Mouse (Mus musculus) adrenal gland, adult (tissue): Measurements from ENCODE around the gene Kcnk4.

Experiments
- DNase-seq, 2 experiments: peaks; one replicate each; pipeline ENCODE4 v3.0.0; 2022 to 2023; ENCODE audit warnings: low spot score in 1 of 2; ENCODE audit not compliant: inconsistent age in 2 of 2

The Kcnk4 gene

DNA sequence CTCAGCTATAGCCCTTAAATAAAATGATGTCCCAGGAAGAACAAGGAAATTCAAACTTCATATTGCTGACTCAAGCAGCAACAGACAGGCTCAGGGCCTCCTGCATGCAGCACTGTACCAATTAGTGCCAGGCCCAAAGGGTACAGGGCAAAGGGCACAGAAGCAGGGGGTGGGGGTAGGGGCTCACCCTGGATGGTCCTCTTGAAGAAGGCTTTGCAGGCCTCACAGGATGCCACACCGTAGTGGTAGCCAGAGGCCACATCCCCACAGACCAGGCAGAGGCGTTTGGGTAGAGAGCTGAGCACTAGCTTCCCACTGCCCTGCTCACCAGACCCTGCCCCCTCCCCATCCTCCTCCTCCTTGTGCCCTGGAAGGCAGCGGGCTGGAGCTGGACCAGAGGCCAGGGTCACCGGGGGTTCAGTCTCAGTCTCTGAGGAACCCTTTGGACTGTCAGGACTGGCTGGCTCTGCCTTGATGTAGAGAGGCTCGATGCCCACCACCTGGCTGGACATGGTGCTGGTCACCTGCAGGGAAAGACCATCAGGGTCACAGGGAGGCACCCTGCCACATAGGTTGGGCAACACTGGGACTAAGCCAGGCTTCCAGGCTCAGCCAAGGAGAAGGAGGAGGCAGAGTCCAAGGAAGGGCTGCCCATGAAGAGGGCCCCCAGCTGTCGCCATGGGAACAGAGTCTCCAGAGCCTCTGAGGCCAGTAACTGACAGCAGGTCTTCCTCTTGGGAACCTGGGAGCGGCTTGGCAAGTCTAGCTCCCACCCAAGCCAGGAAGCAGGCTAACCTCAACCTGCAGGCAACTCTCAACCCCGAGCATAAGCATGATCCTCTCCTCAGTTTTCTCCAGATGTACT lies 14.2 kb downstream of the Kcnk4 start:
- DNase-seq, result peak; percentile 65 to 86

DNA sequence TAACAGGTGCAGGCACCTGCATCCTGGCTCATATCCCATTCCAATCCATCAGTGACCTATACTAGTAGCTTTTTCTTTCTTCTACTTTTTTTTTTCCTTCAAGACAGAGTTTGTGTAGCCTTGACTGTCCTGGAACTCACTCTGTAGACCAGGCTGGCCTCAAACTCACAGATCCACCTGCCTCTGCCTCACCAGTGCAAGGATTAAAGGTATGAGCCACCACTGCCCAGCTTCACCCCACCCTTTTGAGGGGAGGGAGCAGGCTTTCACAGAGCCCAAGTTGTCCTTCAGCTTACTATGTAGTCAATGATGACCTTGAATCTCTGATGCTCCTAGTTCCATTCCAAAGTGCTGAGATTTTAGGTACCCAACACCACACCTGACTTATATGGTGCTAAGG lies 14.9 kb downstream of the Kcnk4 start:
- peak in 1 of 2 experiments; percentile 62 for DNase-seq

DNA sequence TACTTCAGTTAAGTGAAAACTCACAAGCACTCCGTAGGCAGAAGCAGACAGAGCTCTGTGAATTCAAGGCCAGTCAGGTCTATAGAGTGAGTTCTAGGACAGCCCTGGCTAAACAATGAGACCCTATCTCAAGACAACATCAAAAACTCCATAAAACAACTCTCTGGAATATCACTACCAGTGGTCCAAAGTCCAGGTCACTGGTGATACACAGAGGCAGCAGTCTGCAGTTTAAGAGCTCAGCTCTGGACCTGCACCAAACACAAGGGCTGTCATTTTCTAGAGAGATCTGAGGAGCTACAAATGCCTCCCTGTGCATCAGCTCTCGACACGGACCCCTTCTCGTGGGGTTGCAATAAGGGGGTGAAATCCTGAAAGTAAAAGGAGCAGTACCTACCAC lies 16.0 kb downstream of the Kcnk4 start:
- DNase-seq, result peak in 1 of 2 experiments; percentile 28

DNA sequence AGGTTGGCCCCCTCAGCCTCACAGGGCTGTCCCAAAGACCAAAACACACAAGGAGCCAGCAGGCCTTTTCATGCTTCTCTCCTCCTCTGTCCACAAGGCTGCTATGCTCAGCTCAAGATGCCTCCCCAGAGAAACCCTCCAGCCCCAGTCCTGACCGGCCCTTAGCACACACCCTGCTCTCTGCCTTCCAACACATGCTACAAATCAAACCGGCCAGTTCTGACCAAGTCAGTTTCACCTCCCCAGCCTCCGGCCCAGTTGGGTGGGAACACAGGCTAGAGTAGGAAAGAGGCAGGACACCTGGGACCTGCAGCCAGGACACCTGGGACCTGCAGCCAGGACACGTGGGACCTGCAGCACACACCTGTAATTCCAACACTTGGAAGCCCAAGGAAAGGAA lies 17.8 kb downstream of the Kcnk4 start:
- DNase-seq, result peak in 1 of 2 experiments; percentile 31

DNA sequence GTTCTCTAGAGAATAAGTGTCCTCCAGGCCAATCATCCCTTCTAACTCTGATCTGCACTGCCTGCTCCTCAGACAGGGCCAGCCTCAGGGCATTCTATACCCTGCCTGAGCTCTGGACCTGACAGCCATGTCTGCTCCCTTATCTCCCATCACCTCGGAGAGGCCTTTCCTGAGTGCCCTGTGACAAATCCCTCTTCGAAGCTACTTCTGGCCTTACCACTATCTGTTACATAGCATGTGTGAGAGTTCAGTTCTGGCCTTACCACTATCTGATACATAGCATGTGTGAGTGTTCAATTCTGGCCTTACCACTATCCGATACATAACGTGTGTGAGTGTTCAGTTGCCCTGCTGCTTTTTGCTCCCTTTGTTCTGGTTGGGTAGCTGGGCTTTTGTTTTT lies 19.0 kb downstream of the Kcnk4 start:
- peak in 1 of 2 experiments; percentile 21 for DNase-seq

DNA sequence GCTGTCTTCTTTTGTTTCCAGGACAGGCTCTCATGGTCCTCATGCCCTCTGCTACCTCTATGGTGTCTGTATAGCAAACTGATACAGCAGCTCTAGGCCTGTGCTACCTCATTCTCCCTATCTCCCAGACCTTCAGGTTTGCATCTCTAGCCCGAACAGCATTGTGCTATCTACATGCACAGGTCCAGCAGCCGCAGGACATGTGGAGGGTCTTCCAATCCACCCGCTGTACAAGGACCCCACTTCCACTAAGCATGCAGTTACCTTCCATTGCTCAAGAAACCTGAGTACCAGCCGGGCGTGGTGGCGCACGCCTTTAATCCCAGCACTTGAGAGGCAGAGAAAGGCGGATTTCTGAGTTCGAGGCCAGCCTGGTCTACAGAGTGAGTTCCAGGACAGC lies 19.8 kb downstream of the Kcnk4 start:
- DNase-seq, result no peak

DNA sequence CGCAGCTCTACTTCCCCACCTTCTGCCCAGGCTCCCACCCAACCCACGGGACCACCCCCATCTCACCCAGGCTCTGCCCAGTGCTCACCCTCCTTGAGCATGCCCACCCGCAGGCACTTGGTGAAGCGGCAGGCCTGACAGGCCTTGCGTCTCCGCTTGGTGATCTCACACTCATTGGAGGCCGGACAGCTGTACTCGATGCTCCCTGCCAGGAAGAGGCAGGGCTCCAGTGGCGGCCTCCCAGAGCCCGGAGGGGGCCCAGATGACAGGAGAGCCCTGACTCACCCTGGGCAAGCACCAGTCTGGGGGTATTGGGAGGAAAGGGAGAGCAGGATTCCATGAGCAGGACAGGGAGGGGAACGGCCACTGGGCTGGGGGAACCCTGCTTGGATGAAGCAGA lies 20.3 kb downstream of the Kcnk4 start:
- peak in 1 of 2 experiments; percentile 36 for DNase-seq

DNA sequence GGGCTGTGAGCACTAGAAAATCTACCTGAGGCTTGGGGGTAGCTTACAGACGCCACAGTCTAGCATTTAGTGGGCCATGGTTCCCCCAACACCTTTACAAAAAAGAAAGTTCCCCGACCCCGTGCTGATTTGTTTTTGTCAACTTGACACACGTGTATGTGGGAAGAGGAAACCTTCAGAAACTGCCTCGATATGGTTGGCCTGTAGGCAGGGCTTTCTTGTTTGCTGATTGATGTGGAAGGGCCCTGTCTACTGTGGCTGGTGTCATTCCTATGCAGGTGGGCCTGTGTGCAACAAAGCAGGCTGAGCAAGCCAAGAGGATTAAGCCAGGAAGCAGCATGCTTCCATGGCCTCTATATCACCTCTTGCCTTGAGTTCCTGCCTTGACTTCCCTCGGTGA lies 21.3 kb downstream of the Kcnk4 start:
- DNase-seq, result peak; percentile 4 to 32

DNA sequence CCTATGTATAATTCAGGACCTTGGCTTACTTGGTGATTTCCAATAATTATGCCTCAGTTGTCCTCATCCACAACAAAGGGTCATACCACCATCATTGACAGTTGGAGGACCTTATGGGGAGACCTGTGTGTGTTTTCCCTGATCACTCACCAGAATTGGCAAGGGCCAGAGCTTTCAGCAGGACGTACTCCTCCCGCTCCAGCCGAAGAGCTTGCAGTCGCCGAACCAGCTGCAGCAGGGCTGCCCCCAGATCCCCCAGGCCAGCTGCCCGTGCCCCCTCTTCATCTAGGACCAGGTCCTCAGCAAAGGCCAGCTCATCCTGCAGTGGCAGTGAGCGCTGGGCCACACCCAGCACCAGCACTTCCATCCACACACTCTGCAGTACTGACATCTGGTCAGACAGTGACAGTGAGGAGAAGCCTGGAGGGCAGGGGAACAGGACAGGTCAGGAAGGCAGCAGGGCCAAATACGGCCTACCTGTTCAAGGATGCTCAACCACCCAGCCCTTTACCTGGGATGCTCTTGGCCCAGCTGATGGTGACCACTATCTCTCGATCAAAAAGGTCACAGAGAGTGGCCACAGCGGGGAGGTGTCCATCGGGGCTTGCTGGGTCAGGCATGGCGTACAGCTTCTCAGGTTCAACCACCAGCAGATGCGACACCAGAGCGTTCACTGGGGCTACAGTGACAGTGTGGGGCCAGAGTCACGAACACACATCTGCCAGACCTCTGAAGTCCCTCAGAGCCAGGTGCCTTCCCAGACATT lies 21.9 kb downstream of the Kcnk4 start:
- peak; percentile 19 to 46 for DNase-seq

DNA sequence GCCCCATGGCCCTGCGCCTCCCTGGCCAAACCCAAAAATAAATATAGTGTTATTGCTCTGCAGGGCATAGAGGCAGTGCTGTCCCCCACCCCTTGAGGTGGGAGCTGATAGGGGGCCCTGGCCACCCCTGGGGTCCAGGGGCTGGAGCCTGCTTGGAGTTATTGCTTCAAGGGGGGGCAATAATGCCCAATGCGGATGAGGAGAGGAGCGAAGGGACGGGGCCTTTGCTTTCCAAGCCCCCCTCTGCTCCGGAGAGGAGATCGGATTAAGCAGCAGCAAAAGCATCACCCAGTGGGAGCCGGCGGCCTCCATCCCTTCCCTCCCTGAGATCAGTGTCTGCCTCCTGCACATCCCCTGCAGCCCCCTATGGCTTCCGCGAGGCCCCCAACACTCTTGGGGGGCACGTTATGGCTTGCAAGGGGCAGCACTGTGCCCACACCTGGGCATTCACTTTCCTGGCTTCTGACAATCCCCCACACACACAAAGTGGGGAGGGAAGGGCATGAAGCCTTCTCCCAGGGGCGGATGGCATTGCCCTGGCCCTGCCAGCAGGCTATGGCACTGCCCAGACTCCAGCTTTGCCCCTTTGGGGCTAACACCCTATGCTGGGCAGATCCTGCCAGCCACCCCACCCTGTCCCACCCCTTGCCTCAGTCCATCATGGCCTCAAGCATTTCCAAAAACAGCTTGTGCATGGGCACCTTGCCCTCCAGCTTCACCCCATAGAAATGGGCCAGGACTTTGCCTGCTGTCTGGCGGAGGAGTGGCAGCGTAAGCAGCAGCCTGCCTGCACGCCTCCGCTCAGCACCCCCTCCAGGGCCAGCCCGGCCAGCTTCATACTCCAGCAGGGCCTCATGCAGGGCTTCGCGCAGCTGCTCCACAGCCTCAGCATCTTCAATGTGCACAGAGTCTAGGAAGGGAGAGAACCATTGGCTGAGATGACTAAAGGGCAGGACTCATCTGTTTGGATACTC lies 22.9 kb downstream of the Kcnk4 start:
- peak; percentile 38 to 52 for DNase-seq

DNA sequence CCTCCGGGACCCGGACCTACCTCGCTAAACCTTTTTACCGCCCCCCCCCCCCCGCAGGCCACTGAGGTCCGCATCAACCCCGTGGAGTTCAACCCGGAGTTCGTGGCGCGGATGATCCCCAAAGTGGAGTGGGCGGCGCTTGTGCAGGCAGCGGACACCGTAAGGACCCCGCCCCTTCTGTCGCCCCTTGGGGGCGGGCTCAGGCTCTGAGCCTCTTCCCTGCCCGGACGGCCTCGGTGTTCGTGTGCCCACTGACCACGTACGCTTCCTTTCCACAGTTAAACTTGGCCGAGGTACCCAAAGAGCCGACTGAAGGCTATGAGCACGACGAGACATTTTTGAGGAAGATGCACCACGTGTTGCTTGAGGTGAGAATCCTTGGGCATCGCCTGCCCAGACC lies 24.0 kb downstream of the Kcnk4 start:
- DNase-seq, result peak in 1 of 2 experiments; percentile 77

DNA sequence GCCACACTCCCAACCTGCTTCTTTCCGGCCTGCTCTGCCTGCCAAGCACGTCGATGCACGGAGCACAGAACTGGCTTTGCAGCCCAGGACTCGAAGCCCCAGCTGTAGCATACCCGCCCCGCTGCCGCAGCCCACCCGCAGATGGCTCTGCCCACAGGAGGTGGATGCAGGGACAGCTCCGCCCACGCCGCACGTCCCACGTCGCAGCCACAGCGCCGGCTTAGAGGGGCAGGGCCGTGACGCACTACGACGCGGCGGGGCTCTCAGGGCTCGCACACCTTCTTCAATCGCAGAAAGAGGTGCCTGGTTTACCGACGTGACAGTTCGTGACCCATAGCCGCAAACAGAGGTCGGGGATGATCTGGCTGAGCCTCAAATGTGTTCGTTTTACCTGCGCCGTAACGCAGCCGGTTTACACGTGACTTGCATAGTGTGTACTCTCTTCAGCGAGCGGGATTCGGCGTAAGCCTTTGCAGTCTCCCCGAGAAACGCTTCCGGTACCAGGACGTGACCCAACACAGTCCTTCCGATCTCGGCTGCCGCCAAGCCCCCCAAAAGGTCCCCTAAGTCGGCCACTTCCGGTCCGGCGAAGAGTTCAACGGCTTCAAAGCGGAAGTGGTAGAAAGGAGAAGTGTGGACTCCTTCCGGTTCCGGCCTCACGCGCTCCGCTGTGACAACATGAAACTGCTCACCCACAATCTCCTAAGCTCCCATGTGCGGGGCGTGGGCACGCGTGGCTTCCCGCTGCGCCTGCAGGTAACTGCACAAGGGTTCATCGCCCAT lies 24.6 kb downstream of the Kcnk4 start, which contains the start of the genes Trmt112 and Prdx5:
Trmt112 (plus strand) TSS at position 192 of the 783 bp plus-strand sequence.
Prdx5 (minus strand) TSS at position 600 of the 783 bp plus-strand sequence.
- peak; percentile 93 to 96 for DNase-seq

DNA sequence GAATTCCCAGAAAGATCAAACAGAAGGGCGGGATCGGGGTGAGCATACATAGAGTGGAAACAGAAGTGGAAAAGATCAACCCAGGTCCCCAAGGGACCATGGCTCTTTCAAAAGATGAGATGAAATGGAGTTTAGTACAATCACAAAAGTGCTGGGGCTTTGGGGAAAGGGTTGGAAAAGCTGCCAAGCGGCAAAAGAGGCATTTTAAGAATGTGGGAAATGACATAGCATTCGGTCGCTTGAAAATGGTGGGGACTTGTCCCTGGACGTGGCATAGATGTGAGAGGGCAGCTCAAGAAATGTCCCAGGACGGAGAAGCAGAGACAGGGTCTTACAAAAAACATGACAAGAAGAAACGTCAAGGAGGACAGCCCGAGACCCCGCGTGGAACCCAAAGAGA lies 25.3 kb downstream of the Kcnk4 start:
- DNase-seq, result no peak

DNA sequence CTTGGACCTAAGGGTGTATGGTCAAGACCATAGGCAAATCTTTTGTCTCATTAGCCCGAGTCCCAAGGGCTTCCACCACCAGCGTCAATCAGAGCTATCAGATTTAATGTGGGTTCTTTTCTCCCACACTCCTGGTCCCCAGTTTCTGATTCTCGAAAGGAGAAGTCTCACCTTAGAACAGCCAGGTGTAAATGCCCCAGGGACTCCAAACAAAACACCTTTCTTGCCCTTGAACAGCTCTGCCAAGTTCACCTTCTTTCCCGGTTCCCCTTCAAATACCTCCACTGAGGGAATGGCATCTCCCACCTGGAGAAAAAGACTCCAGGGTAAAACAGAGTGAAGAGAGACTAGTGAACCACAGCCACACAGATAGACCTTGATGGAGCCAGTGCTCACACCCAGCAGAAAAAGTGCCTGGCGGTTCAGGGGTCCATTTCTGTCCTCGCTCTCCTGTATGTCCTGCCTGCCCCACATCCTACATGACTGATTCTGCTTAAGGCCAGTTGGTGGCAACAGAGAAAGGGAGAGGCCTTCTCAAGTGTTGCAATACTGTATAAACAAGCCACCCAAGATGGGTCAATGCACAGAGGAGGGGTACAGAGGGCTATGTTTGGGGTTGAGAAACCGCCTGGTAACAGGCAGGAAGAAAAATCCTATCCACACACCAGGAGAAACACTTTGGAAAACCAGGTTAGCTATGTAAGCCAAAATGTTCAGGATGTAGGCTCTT lies 26.3 kb downstream of the Kcnk4 start:
- peak in 1 of 2 experiments; percentile 53 for DNase-seq

DNA sequence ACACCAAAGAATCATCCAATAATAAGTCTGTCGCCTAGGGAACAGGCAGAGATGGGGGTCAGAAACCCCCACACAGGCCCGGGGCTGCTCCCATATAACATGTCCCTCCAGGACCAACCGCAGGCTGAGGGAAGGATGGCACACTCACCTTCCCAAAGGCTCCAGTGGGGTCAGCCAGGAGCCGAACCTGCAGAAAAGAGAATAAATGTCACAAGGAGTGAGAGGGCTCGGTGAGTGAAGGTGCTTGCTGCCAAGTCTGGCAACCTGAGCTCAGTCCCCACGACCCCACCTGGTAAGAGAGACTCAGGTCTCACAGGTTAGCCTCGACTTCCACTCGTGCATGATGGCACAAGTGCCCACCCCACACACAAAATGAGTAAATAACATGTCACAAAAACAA lies 27.2 kb downstream of the Kcnk4 start:
- DNase-seq, result peak in 1 of 2 experiments; percentile 41

DNA sequence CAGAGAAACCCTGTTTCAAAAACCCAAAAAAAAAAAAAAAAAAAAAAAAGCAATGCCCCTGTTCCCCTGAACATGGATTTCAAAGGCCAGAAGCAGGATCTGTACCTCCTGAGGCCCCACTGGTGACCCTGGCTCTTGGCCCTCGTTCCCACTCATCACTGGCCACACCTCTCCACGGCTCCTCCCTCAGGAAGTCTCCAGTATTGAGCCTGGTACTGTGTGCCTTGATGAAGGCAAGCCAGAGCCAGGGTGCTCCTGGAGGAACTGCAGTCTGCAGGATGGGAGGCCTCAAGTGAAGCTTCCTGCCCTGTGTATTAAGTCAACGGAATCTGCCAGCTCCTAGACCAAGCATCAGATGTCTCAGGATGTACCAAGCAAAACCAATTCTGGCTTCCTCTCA lies 28.1 kb downstream of the Kcnk4 start:
- DNase-seq, result peak in 1 of 2 experiments; percentile 44

DNA sequence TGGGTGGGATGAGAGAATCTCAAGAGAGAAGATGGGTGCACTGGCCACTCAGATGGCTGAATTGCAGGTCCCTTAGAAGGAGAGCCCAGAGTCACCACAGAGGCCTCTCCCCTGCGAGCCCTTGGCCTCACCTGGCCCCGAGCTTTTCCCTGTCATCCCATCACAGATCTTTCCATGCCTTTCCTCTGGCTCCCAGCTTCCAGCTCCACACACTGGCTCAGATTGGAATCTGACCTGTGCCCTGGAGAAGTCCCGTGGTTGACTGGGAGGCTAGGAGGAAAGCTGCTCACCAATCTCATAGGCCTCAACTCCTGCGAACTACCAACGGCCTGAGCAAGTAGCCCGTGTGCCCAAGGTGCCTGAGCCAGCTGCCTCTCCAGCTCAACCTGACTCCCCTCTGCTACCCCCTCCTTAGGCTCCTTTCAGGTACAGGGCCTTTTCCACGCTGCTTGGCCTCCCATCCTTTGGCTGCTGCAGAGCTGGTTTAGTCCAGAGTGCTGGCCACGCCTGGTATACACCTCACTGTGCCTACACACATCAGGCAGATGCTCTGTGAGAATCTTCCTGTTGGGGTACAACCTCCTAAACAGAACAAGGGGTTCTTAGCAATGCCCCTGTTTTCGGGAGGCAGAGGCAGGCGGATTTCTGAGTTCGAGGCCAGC lies 28.7 kb downstream of the Kcnk4 start:
- peak in 1 of 2 experiments; percentile 21 for DNase-seq

DNA sequence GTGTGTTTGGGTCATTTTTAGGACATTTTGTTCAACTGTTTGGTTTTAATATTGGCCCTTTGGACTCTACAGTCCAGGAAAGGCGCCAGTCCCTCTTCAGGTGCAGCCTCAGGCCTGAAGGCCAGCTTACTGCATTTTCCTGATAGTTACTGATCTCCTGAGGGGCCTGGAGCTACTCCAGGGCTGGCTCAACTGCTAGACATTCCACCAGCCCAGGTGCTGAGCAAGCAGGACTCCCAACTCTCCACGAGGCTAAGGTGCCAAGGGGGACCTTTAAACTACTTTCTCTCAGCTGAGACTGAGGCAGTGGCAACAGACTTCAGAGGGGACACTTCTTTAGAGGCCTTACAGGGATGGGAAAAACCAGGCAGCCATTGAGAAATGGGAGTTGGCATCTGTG lies 29.5 kb downstream of the Kcnk4 start:
- DNase-seq, result no peak

DNA sequence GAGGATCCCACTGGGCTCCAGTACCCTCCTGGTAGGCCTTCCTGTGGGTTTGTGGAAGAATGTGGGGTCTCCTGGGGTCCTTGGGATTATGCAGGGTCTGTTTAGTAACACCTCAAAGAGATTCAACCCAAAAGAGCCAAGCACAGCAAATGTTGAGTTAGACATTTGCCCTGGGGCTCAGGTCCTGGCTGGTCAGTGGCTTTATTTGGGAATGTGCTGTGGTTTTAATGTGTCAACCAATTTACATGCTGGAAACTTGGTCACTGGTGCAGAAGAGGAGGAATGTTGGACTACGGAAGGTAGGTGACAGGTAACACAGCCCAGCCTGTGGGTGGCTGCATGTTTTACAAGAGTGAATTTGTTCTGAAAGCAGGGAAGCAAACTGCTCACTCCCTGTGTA lies 31.3 kb downstream of the Kcnk4 start:
- DNase-seq, result no peak
